Mouse (Mus musculus): ENCODE results near the gene Hnrnpf. TPM values are rescaled to one million over a fixed set of nuclear protein-coding genes. Genes with fewer than 3 reads are reported as not detected.

Gene Hnrnpf
- polyA plus RNA-seq (2012; ENCODE audit: low replicate concordance) = 123 and 162 TPM in 2 replicates

GRCm38 (mm10) chr6:117900126-117901080, at the start of gene Hnrnpf:
Hnrnpf (plus strand) TSS chr6:117900324.

GRCm38 (mm10) chr6:117861848-117862247, 38.3 kb upstream of the Hnrnpf start, which contains the start of gene Zfp239:
Zfp239 (plus strand) TSS chr6:117862100.

GRCm38 (mm10) chr6:117937222-117937932, 37.3 kb downstream of the Hnrnpf start, which contains the start of gene Fxyd4:
Fxyd4 (minus strand) TSS chr6:117937692.

Other genes with a start within 250 kb of the Hnrnpf start
- gene Zfp637, start 59.1 kb upstream of the Hnrnpf start, polyA plus RNA-seq (2012; ENCODE audit: low replicate concordance) = 4.5 and 10.2 TPM in 2 replicates
- gene Zfp239, start 38.2 kb upstream of the Hnrnpf start, polyA plus RNA-seq (2012; ENCODE audit: low replicate concordance) = 0.31 and 2.1 TPM in 2 replicates
- not detected in 2 replicates for gene Fxyd4, start 37.4 kb downstream of the Hnrnpf start, polyA plus RNA-seq (2012; ENCODE audit: low replicate concordance)
- gene Rasgef1a, start 111.1 kb downstream of the Hnrnpf start, polyA plus RNA-seq (2012; ENCODE audit: low replicate concordance) = 0.66 and 1.2 TPM in 2 replicates
- gene Csgalnact2, start 238.8 kb downstream of the Hnrnpf start, polyA plus RNA-seq (2012; ENCODE audit: low replicate concordance) = 4.1 and 14.1 TPM in 2 replicates

Measured in hematopoietic multipotent progenitor cell, adult 10-12 weeks (in vitro differentiated cells).